Mouse (Mus musculus) intestine, embryonic 14.5 days (tissue): Measurements from ENCODE around the gene Sh2d3c. TPM values are rescaled to one million over a fixed set of nuclear protein-coding genes. Genes with fewer than 3 reads are reported as not detected.

Source experiments
- ATAC-seq: fragments of 200-750 bp; cut with Nextera tagmentation; replicated peaks from 2 replicates; pipeline ENCODE4 v1.8.0; 2017; ENCODE audit warnings: low read depth, moderate number of reproducible peaks, moderate TSS enrichment, moderate library complexity; ENCODE audit not compliant: low FRiP score, low TSS enrichment
- DNase-seq: peaks from one replicate; pipeline ENCODE4 v3.0.0-alpha.2; 2018; ENCODE audit warnings: low spot score
- H3K27ac ChIP-seq: fragments of 300-500 bp; sonication (generic); 2 replicates; pipeline ENCODE4 v1.5.1; 2014; ENCODE audit warnings: low read depth, mild to moderate bottlenecking, control low read depth
- H3K27me3 ChIP-seq: fragments of 300-500 bp; sonication (generic); replicated peaks from 2 replicates; pipeline ENCODE4 v1.6.1; 2014; ENCODE audit warnings: low read length, control low read depth; ENCODE audit not compliant: control insufficient read depth, insufficient read depth
- H3K36me3 ChIP-seq: fragments of 300-500 bp; sonication (generic); 2 replicates; pipeline ENCODE4 v1.6.1; 2014; ENCODE audit warnings: low read length, control low read depth; ENCODE audit not compliant: control insufficient read depth, insufficient read depth
- H3K4me1 ChIP-seq: fragments of 300-500 bp; sonication (generic); replicated peaks from 2 replicates; pipeline ENCODE4 v1.6.1; 2014; ENCODE audit warnings: low read length, control low read depth, mixed read lengths; ENCODE audit not compliant: control insufficient read depth, insufficient read depth
- H3K4me2 ChIP-seq: fragments of 300-500 bp; sonication (generic); 2 replicates; pipeline ENCODE4 v1.6.1; 2014; ENCODE audit warnings: low read length
- H3K4me3 ChIP-seq: fragments of 300-500 bp; sonication (generic); 2 replicates; pipeline ENCODE4 v1.5.1; 2014; ENCODE audit warnings: low read depth, low read length, control low read depth, mixed read lengths
- H3K9ac ChIP-seq: fragments of 300-500 bp; sonication (generic); 2 replicates; pipeline ENCODE4 v1.6.1; 2014; ENCODE audit warnings: mild to moderate bottlenecking, low read length
- H3K9me3 ChIP-seq: fragments of 300-500 bp; sonication (generic); 2 replicates; pipeline ENCODE4 v1.6.1; 2016; ENCODE audit warnings: low read length, control low read depth; ENCODE audit not compliant: control insufficient read depth
- WGBS: fragments of 180-500 bp; shearing (Covaris S2); extraction: QIAGEN DNeasy Blood & Tissue Kit; methylation state at CpG from one replicate; pipeline ENCODE4 v1.1.7; 2014; 5-methylcytosine and 5-hydroxymethylcytosine counted together
- polyA plus RNA-seq: library from polyadenylated mRNA; unstranded; fragments of >200 nt; fragmentation: Nextera tagmentation; extraction: Ambion mirVana; gene quantifications from 2 replicates; pipeline ENCODE4 v1.2.1, GENCODE M21; 2014

Gene Sh2d3c
- polyA plus RNA-seq, 1 experiment from 2014 or later, result 32.5 TPM

DNA sequence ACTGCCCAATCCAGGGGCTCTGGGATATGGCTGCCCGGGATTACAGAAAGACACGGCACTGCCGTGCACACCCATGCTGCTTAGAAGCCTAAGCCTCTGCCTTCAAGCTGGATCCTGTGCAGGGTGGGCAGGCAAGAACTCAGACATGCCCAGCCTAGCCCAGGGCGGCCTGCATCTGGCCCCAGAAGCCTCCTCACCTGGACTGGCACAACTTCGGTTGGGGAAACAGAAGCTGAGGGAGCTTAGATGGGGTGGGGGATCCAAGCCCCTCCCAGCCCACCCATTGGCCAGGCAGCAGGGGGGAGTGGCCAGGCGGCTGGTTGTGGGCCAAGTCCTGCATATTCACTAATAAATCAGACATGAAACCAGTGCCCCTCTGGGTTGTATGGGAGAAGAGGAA is 39.1 kb upstream of the Sh2d3c start:
- no peak overlapping the region for H3K4me2 ChIP-seq
- peaks cover 56% of the 10 kb centered on the region for H3K36me3 ChIP-seq
- H3K27ac ChIP-seq, result peak overlapping the region; percentile 76; the same call in 1 of the 2 replicates
- H3K4me1 ChIP-seq, result peaks cover 13% of the 10 kb centered on the region
- ATAC-seq (no peak), DNase-seq (peak; percentile 55)
- WGBS, result 56% methylated on average over 6 of the region's 6 CpGs
- H3K9me3 ChIP-seq, result 0 out of 2 replicates have a peak, but pooled peaks cover 2% of the 10 kb centered on the region
- H3K27me3 ChIP-seq, result no peaks in the 10 kb centered on the region
- no peak overlapping the region for H3K4me3 ChIP-seq
- H3K9ac ChIP-seq, result no peak overlapping the region

DNA sequence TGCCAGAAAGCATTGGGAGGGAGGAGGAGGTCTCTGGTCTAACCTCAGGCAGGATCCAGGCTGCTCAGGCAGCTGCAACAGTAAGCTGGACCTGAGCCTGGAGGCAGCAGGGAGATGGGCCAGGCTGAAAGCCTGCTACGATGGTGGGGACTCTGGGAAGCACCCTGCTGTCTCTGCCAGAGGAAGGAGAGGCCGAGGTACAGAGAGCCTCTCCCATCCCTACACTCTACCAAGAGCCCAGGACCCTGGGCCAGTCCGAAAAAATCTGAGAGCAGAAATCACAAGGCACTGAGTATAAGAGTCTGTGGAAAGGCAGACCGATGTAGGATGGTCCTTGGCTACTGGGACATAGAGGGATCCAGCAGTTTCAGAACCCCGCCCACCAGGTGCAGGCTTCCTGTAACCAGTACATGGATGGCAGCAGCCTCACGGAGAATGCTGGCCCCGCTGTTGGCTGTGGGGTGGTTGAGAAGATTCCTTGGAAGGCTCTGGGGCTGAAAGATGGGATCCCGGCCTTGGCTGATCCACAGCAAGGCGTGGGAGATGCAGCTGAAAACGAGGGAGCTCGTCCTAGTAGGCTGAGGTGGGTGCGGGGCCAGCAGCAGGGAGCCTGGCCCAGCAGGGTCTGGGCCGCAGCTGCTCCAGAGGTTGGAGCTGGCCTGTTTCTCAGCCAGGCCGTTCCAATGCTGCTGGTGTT is 38.0 kb upstream of the Sh2d3c start:
- Histone ChIP-seq H3K4me3 (no peak overlapping the region), H3K36me3 (peaks cover 67% of the 10 kb centered on the region), H3K27ac (no peak overlapping the region), H3K4me2 (no peak overlapping the region), H3K27me3 (no peaks in the 10 kb centered on the region), H3K9ac (no peak overlapping the region), H3K9me3 (no peaks in the 10 kb centered on the region), H3K4me1 (peaks cover 13% of the 10 kb centered on the region)
- DNase-seq, result no peak
- ATAC-seq, result no peak
- 78% methylated on average over 14 of the region's 14 CpGs for WGBS

DNA sequence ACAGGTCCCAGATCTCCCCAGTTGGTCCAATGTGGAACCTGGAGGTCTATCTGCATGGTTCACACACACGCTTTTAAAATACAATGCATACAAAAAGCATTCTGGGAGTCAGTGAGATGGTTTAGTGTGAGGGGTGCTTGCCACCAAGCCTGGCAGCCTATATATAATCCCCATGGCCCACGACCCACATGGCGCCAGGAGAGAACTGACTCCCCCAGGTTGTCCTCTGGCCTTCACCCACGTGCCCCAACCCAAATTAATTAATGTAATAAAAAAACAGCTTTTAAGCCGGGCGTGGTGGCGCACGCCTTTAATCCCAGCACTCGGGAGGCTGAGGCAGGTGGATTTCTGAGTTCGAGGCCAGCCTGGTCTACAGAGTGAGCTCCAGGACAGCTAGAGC is 37.2 kb upstream of the Sh2d3c start:
- DNase-seq, result no peak
- Histone ChIP-seq H3K27me3 (no peaks in the 10 kb centered on the region), H3K4me1 (peaks cover 13% of the 10 kb centered on the region), H3K4me3 (no peak overlapping the region), H3K36me3 (peaks cover 72% of the 10 kb centered on the region), H3K9me3 (no peaks in the 10 kb centered on the region), H3K27ac (no peak overlapping the region), H3K9ac (no peak overlapping the region), H3K4me2 (no peak overlapping the region)
- WGBS, result 93% methylated on average over 10 of the region's 10 CpGs
- no peak for ATAC-seq

DNA sequence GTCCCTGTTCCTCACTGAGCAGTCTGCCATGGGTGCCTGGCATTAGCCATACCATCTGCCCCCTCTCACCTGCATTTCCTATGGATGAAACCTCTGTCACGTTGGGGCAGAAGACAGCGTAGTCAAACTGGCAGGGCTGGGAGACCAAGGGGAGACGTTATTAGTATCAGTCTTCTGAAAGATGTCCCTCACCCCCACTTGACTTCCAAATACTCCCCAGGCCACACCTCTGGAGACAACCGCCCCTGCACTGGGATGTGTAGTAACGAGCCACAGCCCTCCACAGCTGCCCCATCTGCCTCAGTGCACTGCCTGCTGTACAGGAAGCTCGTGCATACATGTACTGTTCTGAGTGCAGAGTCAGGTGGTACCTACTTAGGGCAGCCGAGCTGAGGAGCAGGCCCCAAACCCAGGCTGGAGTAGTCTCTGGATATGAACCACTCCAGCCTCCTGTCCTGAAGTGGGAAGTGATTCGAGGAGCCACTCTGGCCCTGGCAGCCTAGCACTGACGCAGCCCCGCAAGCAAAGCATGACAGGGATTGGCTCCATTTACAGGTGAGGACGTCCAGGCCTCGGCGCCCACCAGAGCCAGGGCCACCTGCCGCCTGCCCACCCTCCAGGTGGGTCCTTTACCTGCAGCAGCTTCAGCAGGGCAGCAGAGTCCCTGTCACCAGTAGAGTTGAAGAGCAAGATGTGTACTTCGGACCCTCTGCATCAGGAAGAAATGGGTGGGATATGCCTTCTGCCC is 36.0 kb upstream of the Sh2d3c start:
- WGBS, result 87% methylated on average over 15 of the region's 15 CpGs
- ATAC-seq (no peak), DNase-seq (no peak)
- Histone ChIP-seq H3K4me3 (no peak overlapping the region), H3K4me2 (no peak overlapping the region), H3K9ac (no peak overlapping the region), H3K4me1 (peaks cover 13% of the 10 kb centered on the region), H3K9me3 (no peaks in the 10 kb centered on the region), H3K36me3 (peaks cover 69% of the 10 kb centered on the region), H3K27me3 (no peaks in the 10 kb centered on the region), H3K27ac (no peak overlapping the region)

DNA sequence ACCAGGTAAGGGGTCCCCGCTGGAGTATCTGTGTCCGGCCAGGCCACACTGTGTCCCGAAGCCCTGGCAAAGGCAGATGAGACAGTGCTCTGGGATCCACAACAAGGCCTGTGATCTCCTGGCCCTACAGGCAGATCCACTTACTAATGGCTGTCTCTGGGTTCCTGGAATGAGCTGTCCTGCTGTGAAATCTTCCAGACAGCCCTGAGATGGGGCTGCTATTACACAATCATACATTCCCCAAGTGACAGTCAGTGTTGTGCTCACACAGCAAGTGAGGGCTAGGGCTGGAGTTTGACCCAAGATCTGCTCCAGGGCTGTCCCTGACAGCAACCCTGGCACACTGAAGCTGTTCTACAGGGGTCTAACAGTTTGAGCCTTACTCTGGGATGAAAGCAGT is 35.0 kb upstream of the Sh2d3c start:
- no peak for ATAC-seq
- 81% methylated on average over 3 of the region's 3 CpGs for WGBS
- no peak overlapping the region for H3K27ac ChIP-seq

DNA sequence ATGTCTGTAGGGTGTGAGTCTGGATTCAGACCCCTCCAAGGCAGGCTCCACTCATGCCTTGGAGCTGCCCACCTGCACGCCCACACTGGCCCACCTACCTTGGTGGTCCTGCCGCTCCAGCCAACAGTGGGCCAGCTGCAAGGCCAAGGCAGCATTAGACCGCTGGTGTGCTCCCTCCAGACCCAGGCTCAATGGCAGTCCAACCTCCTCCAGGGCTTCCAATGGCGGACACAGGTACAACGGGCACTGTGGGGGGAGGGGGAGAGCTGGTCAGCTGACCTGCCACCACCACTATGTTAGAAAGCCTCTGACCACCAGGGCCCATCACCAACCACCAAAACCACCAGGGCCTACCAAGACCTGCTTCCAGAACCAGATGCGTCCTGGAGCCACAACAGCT is 34.2 kb upstream of the Sh2d3c start:
- H3K9me3 ChIP-seq, result no peaks in the 10 kb centered on the region
- no peaks in the 10 kb centered on the region for H3K27me3 ChIP-seq
- H3K4me3 ChIP-seq, result no peak overlapping the region
- WGBS, result 88% methylated on average over 6 of the region's 6 CpGs
- no peak overlapping the region for H3K9ac ChIP-seq
- no peak for ATAC-seq
- peaks cover 64% of the 10 kb centered on the region for H3K36me3 ChIP-seq
- H3K4me2 ChIP-seq, result no peak overlapping the region
- H3K4me1 ChIP-seq, result peaks cover 8% of the 10 kb centered on the region; the same call in 1 of the 2 replicates
- no peak for DNase-seq
- no peak overlapping the region for H3K27ac ChIP-seq

More for the DNA sequence above, 35.0 kb upstream of the Sh2d3c start:
- Histone ChIP-seq H3K9me3 (no peaks in the 10 kb centered on the region), H3K4me3 (no peak overlapping the region), H3K36me3 (peaks cover 69% of the 10 kb centered on the region), H3K4me2 (no peak overlapping the region), H3K27me3 (no peaks in the 10 kb centered on the region), H3K4me1 (peaks cover 13% of the 10 kb centered on the region; the same call in 1 of the 2 replicates), H3K9ac (no peak overlapping the region)
- DNase-seq, result no peak

DNA sequence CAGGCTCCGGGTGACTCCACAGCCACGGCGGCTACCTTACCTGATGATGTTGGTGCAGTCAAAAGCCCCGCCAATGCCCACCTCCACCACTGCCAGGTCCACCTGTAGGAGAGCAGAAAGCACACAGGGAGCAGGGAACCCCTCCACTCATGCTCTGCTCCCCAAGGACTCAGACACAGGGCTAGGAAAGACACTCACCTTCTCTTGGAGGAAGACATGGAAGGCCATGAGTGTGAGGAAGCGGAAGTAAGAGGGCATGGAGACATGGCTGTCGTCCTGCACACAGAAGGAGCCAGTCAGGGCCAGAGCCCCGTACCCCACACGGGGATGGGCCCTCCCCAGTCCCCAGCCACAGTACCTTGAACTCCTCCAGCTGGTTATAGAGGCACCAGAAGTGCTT is 33.3 kb upstream of the Sh2d3c start:
- no peak for ATAC-seq
- Histone ChIP-seq H3K4me2 (no peak overlapping the region), H3K36me3 (peaks cover 57% of the 10 kb centered on the region)

DNA sequence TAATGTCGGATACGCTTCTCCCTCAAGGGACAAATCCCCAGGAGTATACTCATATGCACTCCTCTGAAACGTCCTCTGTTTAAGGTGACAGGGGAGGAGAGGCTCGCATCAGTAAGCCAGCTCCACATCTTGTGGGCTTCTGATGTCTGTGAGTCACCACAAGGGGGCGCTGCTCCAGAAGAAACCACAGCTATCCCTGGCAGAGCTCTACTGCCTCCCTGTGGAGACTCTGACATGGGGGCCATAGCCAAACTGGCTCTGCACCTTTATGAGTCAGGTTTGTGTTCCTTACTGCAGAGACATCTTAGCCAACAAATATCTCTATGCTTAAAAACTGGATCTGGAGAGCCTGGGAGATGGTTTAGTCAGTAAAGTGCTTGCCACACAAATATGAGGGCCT is 31.4 kb upstream of the Sh2d3c start:
- H3K9ac ChIP-seq, result no peak overlapping the region
- H3K4me1 ChIP-seq, result peaks cover 13% of the 10 kb centered on the region
- DNase-seq, result peak; percentile 94
- H3K9me3 ChIP-seq, result no peaks in the 10 kb centered on the region
- no peak overlapping the region for H3K27ac ChIP-seq
- 24% methylated on average over 5 of the region's 5 CpGs for WGBS
- no peak overlapping the region for H3K4me3 ChIP-seq
- no peak for ATAC-seq
- no peaks in the 10 kb centered on the region for H3K27me3 ChIP-seq
- H3K4me2 ChIP-seq, result no peak overlapping the region
- peaks cover 40% of the 10 kb centered on the region for H3K36me3 ChIP-seq

More for the DNA sequence above, 33.3 kb upstream of the Sh2d3c start:
- 93% methylated on average over 8 of the region's 8 CpGs for WGBS
- peaks cover 6% of the 10 kb centered on the region for H3K4me1 ChIP-seq
- H3K27ac ChIP-seq, result no peak overlapping the region
- no peaks in the 10 kb centered on the region for H3K27me3 ChIP-seq
- DNase-seq, result no peak
- no peak overlapping the region for H3K4me3 ChIP-seq
- H3K9ac ChIP-seq, result no peak overlapping the region
- no peaks in the 10 kb centered on the region for H3K9me3 ChIP-seq
